Mouse (Mus musculus) thymus, adult 2 months (tissue): ENCODE results near the gene Exog.

Source experiments
- CTCF ChIP-seq: fragments of 200-500 bp; IDR thresholded peaks from 2 replicates; pipeline ENCODE4 v1.5.1; 2012; ENCODE audit warnings: mild to moderate bottlenecking, control low read depth, low read length, moderate library complexity, borderline replicate concordance; ENCODE audit not compliant: control insufficient read depth, poor library complexity, insufficient read depth; ENCODE audit errors: extremely low read depth
- POLR2A ChIP-seq: fragments of 200-500 bp; IDR thresholded peaks from 2 replicates; pipeline ENCODE4 v1.6.1; 2012; ENCODE audit warnings: mild to moderate bottlenecking, low read length, control low read depth, moderate library complexity; ENCODE audit not compliant: control insufficient read depth, poor library complexity, insufficient read depth; ENCODE audit errors: extremely low read depth

- TF ChIP-seq CTCF, result no peak
- no peak for TF ChIP-seq POLR2A
Observed at GRCm38 (mm10) chr9:119473608-119474164, 28.9 kb downstream of the Exog start.
